Mouse (Mus musculus): ENCODE results near the gene Nr2e1. TPM values are rescaled to one million over a fixed set of nuclear protein-coding genes. Genes with fewer than 3 reads are reported as not detected.

Gene Nr2e1
- total and polyA plus RNA-seq, 3 experiments: not detected

DNA sequence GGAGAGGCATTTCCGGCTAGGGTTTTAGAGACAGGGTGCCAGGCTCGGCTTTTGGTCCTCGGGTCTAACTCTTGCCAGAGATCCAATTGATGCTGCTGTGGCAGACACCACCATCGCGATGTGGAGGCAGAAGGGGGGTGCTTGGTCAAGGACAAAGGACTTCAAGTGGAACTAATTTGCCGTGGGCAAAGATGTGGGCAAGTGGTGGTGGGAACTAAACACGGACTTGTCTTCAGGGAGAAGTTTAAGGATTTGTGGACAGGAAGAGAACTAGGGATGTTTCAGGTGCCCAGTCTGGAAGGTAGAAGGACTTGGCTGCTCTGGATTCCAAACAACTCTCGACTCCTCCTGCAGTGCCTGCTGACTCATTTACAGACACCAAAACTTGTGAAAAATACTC is 1.7 kb upstream of the Nr2e1 start:
- no peaks in the 10 kb centered on the region for H3K9me3 ChIP-seq (replicated peaks; ENCODE audit: insufficient read depth, low read length)
- no peak for DNase-seq (ENCODE audit: low read depth, low spot score)
- no peak overlapping the region for H3K9ac ChIP-seq (ENCODE audit: control insufficient read depth, low read depth, low read length, poor library complexity, severe bottlenecking)
- H3K27ac ChIP-seq (ENCODE audit: control insufficient read depth, low read depth, low read length): no peak overlapping the region
- no peaks in the 10 kb centered on the region for H3K4me1 ChIP-seq (ENCODE audit: control insufficient read depth in 1 of 2, insufficient read depth in 2 of 2, low read length in 2 of 2)
- peaks cover 0 to 3% of the 10 kb centered on the region in 2 experiments for H3K27me3 ChIP-seq (ENCODE audit: control insufficient read depth in 1 of 2, insufficient read depth in 2 of 2, low read length in 2 of 2)
- no peaks in the 10 kb centered on the region for H3K79me2 ChIP-seq (ENCODE audit: control insufficient read depth, insufficient read depth, low read length, poor library complexity)
- no peak for TF ChIP-seq MXI1 (IDR thresholded peaks at IDR 0.05; ENCODE audit: low read depth, low read length)
- no peak for TF ChIP-seq EP300 (IDR thresholded peaks at IDR 0.05; ENCODE audit: low read depth in 1 of 2, low read length in 2 of 2)
- TF ChIP-seq ELF1 (IDR thresholded peaks at IDR 0.05; ENCODE audit: low read depth, low read length): no peak
- TF ChIP-seq E2F4 (IDR thresholded peaks at IDR 0.05; ENCODE audit: borderline replicate concordance, low read depth, low read length): no peak
- TF ChIP-seq ETS1 (IDR thresholded peaks at IDR 0.05; ENCODE audit: low read depth, low read length): no peak
- no peak for TF ChIP-seq TCF12 (IDR thresholded peaks at IDR 0.05; ENCODE audit: low read depth, low read length)
- no peak for TF ChIP-seq POLR2AphosphoS5 (IDR thresholded peaks at IDR 0.05; ENCODE audit: borderline replicate concordance, low read depth, low read length)
- TF ChIP-seq MEF2A (IDR thresholded peaks at IDR 0.05; ENCODE audit: extremely low read depth, insufficient replicate concordance, low read depth, low read length, poor library complexity, severe bottlenecking): no peak
- no peak for TF ChIP-seq CHD1 (IDR thresholded peaks at IDR 0.05; ENCODE audit: low read depth, low read length)
- no peak for TF ChIP-seq MAX (IDR thresholded peaks at IDR 0.05; ENCODE audit: low read length)
- no peak for TF ChIP-seq ZKSCAN1 (IDR thresholded peaks at IDR 0.05; ENCODE audit: low read depth, low read length)
- no peak for TF ChIP-seq POLR2A (IDR thresholded peaks at IDR 0.05; ENCODE audit: control insufficient read depth in 1 of 2, insufficient read depth in 1 of 2, low read depth in 1 of 2, low read length in 2 of 2, poor library complexity in 1 of 2)
- no peak for TF ChIP-seq ZNF384 (IDR thresholded peaks at IDR 0.05; ENCODE audit: low read depth, low read length)
- TF ChIP-seq TBP (IDR thresholded peaks at IDR 0.05; ENCODE audit: low read depth, low read length): no peak
- TF ChIP-seq NELFE (IDR thresholded peaks at IDR 0.05; ENCODE audit: low read depth, low read length): no peak
- no peak overlapping the region for H3K4me3 ChIP-seq (ENCODE audit: control insufficient read depth in 1 of 2, insufficient read depth in 1 of 2, low read depth in 2 of 2, low read length in 2 of 2)
- no peaks in the 10 kb centered on the region for H3K36me3 ChIP-seq (ENCODE audit: control insufficient read depth in 1 of 2, insufficient read depth in 2 of 2, low read length in 2 of 2)

DNA sequence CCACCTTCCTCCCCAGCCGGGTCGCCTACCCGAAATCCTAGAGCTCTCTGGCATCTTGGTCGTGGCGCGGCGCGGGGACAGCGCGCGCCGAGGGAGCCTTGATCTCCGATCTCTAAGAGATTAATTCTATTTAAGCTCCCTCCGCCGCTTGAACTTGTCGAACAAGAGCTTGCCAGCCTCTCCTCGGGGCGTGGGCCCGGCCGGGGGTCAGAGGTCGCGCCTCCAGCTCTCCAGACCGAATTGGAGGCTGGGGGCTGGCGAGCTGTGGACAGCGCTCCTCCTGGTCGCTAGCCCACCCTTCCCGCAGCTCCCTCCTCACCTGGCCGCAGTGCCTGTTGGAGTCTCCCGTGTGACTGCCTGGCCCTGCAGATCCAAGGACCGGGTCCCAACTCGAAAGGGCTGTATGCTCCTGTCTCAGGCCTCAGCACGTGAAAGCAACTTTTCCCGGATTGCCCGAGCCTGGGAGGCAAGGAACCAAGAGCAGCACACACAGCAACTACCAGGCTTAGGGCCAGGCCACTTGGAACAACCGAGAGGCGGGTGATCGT is 1.1 kb upstream of the Nr2e1 start:
- Histone ChIP-seq H3K4me3 (ENCODE audit: control insufficient read depth in 1 of 2, insufficient read depth in 1 of 2, low read depth in 2 of 2, low read length in 2 of 2) (no peak overlapping the region), H3K4me1 (ENCODE audit: control insufficient read depth in 1 of 2, insufficient read depth in 2 of 2, low read length in 2 of 2) (no peaks in the 10 kb centered on the region), H3K27ac (ENCODE audit: control insufficient read depth, low read depth, low read length) (no peak overlapping the region), H3K9me3 (replicated peaks; ENCODE audit: insufficient read depth, low read length) (no peaks in the 10 kb centered on the region), H3K36me3 (ENCODE audit: control insufficient read depth in 1 of 2, insufficient read depth in 2 of 2, low read length in 2 of 2) (no peaks in the 10 kb centered on the region), H3K9ac (ENCODE audit: control insufficient read depth, low read depth, low read length, poor library complexity, severe bottlenecking) (no peak overlapping the region), H3K79me2 (ENCODE audit: control insufficient read depth, insufficient read depth, low read length, poor library complexity) (no peaks in the 10 kb centered on the region), H3K27me3 (ENCODE audit: control insufficient read depth in 1 of 2, insufficient read depth in 2 of 2, low read length in 2 of 2) (peaks cover 0 to 3% of the 10 kb centered on the region in 2 experiments; a peak in 3 of 4 replicates)
- DNase-seq (ENCODE audit: low read depth, low spot score): no peak
- TF ChIP-seq CHD2 (IDR thresholded peaks at IDR 0.05; ENCODE audit: low read length): no peak
- TF ChIP-seq MAFK (IDR thresholded peaks at IDR 0.05; ENCODE audit: borderline replicate concordance, low read depth, low read length): no peak
- TF ChIP-seq ZC3H11A (IDR thresholded peaks at IDR 0.05; ENCODE audit: low read depth, low read length): no peak
- TF ChIP-seq RCOR1 (IDR thresholded peaks at IDR 0.05; ENCODE audit: low read depth, low read length): no peak
- TF ChIP-seq CHD1 (IDR thresholded peaks at IDR 0.05; ENCODE audit: low read depth, low read length): no peak
- TF ChIP-seq POLR2A (IDR thresholded peaks at IDR 0.05; ENCODE audit: control insufficient read depth in 1 of 2, insufficient read depth in 1 of 2, low read depth in 1 of 2, low read length in 2 of 2, poor library complexity in 1 of 2): no peak
- TF ChIP-seq NRF1 (IDR thresholded peaks at IDR 0.05; ENCODE audit: insufficient read depth, low read depth, low read length, poor library complexity, severe bottlenecking): no peak
- no peak for TF ChIP-seq ETS1 (IDR thresholded peaks at IDR 0.05; ENCODE audit: low read depth, low read length)
- no peak for TF ChIP-seq ZNF384 (IDR thresholded peaks at IDR 0.05; ENCODE audit: low read depth, low read length)
- no peak for TF ChIP-seq TAL1 (IDR thresholded peaks at IDR 0.05; ENCODE audit: low read length)
- TF ChIP-seq MAX (IDR thresholded peaks at IDR 0.05; ENCODE audit: low read length): no peak
- TF ChIP-seq TCF12 (IDR thresholded peaks at IDR 0.05; ENCODE audit: low read depth, low read length): no peak
